Mouse (Mus musculus) erythroblast, adult 5-6 weeks (primary cell): Measurements from ENCODE around the gene Trim67. TPM values are rescaled to one million over a fixed set of nuclear protein-coding genes. Genes with fewer than 3 reads are reported as not detected.
"Not testable (repeated sequence)": the region's sequence is repeated elsewhere in the genome, so short reads cannot be mapped to it uniquely, and the experiment has no call there.

Experiments
- ATAC-seq: replicated peaks from 2 replicates; pipeline ENCODE4 v1.8.0; 2016; ENCODE audit warnings: moderate number of reproducible peaks, mild to moderate bottlenecking, moderate TSS enrichment, inconsistent platforms; ENCODE audit not compliant: poor library complexity, low FRiP score, severe bottlenecking
- total RNA-seq, 2 experiments: library from RNA; stranded (forward) in 1 of 2; stranded (reverse) in 1 of 2; fragments of 150-400 nt in 1 of 2; fragments of 200-764, 138-1000 nt in 1 of 2; gene quantifications; 2 replicates each; pipeline versions ENCODE4 v1.2.3 to v1.2.4; 2015 to 2017; ENCODE audit warnings: low replicate concordance in 2 of 2

The Trim67 gene
- total RNA-seq, 2 experiments from 2014 or later = not detected

DNA sequence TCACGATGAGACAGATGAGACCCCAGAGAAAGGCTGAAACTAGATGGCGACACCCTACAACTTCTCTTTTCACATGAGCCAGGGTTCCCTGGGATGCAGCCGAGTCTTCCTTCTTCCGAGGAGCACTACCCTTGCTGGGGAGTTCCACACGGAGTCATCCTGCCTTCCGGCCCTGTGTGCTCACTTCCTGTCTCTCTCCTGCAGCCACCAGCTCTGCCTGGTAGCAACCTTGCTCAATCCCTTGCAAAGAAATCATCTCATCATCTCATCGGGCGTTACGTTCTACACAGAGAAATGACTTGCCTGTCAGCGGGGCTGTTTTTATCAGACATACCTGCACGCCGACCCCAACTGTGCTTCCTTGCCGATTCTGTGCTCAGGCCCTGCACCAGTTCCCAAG lies 37.2 kb downstream of the Trim67 start:
- no peak for ATAC-seq

DNA sequence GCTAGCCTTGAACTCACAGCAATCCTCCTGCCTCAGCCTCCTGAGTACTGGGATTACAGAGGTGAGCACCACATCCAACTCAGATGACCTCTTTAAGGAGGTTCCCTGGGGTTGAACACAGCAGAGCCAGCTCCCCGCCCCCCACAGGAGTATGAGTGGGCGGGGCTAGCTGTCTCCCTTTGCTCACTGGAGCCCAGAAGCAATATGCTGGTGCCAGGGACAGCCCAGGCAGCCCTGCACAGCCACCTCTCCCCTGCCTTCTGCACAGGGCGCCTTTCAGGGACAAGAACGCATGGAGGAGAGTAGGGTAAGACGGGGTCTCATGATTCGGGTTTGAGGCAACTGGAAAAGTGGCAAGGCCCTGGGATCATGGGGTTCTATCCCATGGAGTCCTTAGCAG lies 38.6 kb downstream of the Trim67 start:
- ATAC-seq = no peak

DNA sequence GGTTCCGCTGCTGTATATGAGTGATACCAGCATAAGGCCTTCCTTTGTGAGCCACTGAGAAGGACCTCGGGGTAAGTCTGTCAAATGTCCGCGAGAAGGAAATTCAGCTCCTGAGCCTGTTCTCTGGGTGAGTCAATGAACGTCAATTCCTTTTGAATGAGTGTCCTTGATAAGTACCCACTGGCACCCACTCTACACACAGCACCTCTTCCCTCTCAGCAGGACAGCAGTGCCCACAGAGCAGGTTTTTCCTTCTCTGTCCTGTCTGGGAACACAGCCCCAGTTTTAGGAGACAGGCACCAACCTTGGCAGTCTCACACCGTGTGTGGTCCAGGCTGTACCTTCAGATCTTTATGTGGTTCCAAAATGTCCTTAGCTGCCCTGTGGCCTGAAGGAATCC lies 39.0 kb downstream of the Trim67 start:
- ATAC-seq = no peak

DNA sequence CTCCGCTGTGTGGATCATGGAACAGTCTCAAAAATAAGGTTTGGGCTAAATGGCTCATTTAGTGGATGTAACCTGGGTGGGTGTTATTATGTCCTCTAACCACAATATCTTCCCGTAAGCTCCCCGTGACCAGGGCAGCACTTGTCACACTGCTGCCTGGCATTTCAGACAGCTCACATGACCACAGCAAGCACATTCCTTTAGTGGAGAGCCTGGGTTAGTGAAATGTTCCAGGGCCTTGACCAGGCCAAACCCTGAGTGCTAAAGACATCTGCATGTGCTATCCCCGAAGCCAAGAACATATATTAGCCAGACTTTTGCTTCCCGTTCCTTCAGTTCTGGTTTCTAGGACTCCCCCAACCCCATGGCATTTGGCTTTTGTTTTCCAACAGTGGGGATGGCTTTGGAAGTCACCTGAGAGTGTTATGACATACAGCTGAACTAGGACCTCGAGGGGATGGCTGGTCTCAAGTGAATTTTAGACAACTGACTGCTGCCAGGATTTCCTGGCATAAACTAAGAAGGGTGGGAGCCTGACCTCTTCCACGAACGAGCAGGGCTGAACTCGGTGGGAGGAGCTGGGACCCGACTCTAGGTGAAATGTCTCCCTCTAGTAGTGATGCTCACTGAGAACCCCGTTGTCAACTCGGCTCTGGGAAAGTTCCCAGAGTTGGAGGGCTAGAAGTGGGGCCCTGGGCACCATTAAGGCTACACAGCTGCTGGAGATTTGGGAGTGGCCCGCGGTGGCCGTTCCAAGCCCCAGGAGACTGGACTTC lies 40.7 kb downstream of the Trim67 start:
- ATAC-seq = no peak

DNA sequence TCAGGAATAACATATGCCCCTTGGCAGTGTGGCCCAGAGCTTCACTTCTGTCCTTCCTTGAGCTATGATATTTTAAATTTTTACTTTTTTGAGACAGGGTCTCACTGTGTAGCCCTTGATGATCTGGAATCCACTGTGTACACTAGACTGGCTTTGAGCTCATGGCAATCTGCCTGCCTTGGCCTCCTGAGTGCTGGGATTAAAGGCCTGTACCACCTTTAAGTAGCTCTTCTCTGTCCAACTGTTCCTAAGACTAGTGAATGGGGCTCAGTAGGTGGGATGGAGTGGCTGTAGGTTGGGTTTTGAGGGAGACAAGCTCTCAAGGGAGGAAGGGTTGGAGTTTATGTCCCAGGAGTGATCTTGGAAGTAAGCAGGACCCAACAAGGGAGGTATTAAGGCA lies 43.0 kb downstream of the Trim67 start:
- ATAC-seq = no peak

DNA sequence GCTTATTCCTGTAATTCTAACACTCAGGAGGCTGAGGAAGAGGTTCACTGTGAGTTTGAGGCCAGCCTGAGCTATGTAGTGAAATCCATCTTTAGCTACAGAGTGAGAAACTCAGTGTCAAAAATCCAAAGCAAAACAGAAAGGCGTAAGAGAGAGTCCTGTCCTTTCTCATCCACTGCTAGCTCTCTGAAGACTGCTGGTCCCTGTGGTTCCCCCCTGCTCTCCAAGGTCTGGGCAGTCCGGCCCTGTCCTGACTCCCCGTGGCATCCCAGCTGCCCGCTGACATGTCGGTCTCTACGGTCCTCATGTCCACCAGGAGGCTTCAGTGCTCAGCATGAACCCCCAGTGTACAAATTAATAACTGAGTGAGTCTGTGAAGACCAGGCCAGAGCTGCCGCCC lies 43.4 kb downstream of the Trim67 start:
- no peak for ATAC-seq

DNA sequence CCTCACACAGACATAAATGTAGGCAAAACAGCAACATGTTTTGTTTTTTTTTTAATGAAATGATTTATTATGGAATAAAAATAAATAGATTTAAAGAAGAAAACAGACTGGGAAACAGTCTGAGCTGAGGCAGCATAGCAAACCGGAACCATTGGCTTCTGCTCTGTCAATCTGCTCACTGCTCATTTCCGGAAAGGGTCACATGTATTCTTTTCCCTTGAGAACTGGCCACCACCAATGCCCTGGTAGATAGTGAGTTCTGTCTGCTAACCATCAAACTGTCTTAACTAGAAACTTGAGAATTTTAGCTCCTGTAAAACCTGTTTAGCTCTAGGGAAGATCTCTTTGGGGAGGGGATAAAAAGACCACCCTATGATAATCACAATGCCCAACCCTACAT lies 44.0 kb downstream of the Trim67 start:
- no peak for ATAC-seq

DNA sequence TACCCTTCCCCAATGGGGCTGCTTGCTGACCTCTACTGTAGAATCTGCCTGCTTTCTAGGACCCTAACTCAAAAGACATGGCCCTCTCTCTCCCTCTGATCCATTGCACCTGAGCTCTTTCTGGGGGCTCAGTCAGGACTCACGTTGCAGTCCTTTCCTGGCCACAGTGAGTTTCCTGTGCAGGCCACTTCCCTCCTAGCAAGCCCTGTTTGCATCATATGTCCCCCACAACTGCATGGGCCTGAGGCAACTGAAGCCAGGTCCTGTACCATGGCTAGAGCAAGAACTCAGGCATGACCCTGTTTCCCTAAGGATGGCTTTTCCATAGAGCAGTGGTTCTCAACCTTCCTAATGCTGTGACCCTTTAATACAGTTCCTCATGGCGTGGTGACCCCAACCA lies 45.1 kb downstream of the Trim67 start:
- ATAC-seq = no peak

GRCm38 (mm10) chr8:124839371-124839770 lies 46.5 kb downstream of the Trim67 start:
- no peak for ATAC-seq

DNA sequence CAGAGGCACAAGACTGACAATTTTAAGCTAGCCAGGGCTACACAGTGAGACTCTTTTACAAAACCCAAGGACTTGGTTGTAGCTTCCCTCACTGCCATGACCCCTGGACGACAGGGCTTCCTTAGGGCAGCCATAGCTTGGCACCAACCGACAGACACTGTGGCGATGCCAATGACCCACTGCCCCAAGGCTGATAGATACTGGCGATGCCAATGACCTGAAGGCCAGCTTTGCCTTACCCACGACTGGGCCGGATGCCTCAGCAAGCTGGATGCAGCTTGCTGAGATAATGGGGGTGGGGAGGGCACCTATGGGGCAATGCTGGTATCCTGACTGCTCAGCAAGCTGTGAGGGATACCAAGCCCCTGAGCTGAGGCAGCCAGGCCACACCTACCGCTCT lies 48.0 kb downstream of the Trim67 start:
- no peak for ATAC-seq

DNA sequence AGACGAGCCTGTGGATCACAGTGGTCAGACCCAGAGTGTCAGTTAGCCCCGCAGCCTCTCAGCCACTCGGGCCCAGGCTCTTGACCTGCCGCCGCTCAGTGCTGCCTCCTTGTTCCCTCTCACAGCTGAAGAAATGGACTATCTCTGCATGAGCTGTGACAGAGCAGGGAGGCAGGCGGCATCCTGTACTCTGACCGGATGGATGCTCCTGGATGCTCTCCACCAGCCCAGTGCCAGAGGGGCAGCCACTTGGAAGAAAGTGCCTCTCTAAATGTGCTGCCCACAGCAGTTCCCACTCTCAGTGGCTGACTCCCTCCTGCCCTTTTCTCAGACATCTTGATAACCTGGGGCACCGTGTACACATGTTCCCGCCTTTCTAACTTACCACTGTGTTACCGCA lies 48.9 kb downstream of the Trim67 start:
- ATAC-seq = no peak

DNA sequence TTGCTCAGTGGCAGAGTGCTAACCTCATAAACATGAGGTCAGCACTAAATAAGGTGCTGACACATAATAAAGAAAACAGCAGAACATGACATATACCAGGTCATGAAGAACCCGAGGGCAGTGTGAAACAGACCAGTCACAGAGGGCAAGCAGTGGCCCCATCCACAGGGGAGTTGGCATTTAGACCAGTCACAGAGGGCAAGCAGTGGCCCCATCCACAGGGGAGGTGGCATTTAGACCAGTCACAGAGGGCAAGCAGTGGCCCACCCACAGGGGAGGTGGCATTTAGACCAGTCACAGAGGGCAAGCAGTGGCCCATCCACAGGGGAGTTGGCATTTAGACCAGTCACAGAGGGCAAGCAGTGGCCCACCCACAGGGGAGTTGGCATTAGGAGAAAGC lies 50.0 kb downstream of the Trim67 start:
- ATAC-seq = not testable (repeated sequence)

GRCm38 (mm10) chr8:124845131-124845530 lies 52.2 kb downstream of the Trim67 start:
- no peak for ATAC-seq

DNA sequence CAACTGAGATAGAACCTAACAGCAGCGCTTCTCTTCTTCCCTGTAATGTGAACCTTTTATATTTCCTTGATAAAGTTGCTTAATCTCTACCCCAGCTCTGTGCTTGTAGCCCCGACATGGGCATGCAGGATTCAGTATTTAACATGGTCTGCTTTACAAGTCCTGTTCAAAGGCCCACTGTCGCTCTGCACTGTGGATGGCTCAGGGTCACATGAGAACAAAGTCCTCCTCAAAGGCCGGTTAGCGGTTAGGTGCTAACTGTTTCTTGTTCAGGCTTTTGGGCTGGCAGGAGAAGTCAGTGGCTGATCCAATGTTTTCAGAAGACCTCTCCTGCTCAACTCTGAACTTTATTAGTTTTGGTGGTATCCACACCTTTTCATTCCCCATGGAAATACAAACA lies 52.7 kb downstream of the Trim67 start:
- ATAC-seq = no peak

GRCm38 (mm10) chr8:124853511-124853910 lies 60.6 kb downstream of the Trim67 start:
- no peak for ATAC-seq

DNA sequence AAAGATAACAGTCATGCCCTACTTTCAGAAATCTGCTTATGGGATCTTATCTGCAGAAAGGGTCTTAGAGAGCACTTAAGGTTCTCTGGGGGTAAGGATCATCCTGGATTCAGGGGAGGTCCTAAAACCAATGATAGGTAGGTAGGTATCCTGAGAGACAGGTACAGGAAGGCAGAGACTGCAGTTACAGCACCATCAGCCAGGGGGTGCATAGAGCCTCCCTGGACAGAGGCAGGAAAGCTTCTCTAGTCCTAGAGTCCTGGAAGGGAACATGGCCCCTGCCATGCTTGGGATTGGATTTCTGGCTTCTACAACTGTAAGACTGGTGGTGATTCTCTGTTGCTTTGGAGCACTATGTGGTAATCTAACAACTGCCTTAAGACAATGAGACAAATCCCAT lies 66.6 kb downstream of the Trim67 start:
- ATAC-seq = 0 out of 2 replicates have a peak, but pooled peaks have one; percentile 45

- ATAC-seq = no peak
Measured at GRCm38 (mm10) chr8:124860188-124860587, 67.3 kb downstream of the Trim67 start.

GRCm38 (mm10) chr8:124862321-124863162 lies 69.7 kb downstream of the Trim67 start, which contains the start of the genes Gnpat and 2810004N23Rik:
Gene Gnpat (plus strand): TSS chr8:124863033.
Gene 2810004N23Rik (minus strand): TSS chr8:124863120.
- peak; percentile 86 for ATAC-seq

DNA sequence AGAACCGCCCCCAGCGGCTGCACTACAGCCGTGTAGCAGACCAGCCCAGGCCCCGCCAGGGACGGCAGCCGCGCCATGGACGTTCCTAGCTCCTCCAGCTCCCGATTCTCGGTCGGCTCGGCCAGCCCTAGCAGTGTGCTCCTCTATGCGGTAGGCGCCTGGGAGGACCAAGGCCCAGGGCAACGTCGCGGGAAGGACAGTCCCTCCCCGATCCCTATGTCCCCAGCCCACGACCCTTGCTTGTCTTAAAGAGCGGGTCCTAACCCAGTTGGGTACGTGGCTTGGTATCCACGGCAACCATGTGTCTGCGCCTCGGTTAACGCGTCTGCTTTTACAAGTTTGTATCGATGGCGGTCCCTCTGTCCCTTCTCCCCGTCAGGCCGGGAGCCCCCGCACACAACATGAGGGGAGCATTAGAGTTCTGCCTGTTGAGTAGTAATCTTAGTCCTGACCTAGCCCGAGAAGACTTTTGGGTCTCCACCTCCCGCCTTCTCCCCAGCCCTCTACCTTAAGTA lies 70.3 kb downstream of the Trim67 start:
- peak; percentile 43; the same call in 1 of the 2 replicates for ATAC-seq

- ATAC-seq = no peak
Measured at GRCm38 (mm10) chr8:124863729-124864128, 70.8 kb downstream of the Trim67 start.

- ATAC-seq = no peak
Measured at GRCm38 (mm10) chr8:124866669-124867068, 73.8 kb downstream of the Trim67 start.
